Mouse (Mus musculus) heart, embryonic 12.5 days (tissue): Measurements from ENCODE around the gene Cenpp. TPM values are rescaled to one million over a fixed set of nuclear protein-coding genes. Genes with fewer than 3 reads are reported as not detected.

Experiments
- ATAC-seq: fragments of 200-750 bp; cut with Nextera tagmentation; 2 replicates; pipeline ENCODE4 v1.8.0; 2017; ENCODE audit warnings: moderate TSS enrichment, moderate library complexity; ENCODE audit not compliant: insufficient number of reproducible peaks, low FRiP score
- H3K27ac ChIP-seq: fragments of 300-500 bp; sonication (generic); 2 replicates; pipeline ENCODE4 v1.5.1; 2016; ENCODE audit warnings: mild to moderate bottlenecking, moderate library complexity; ENCODE audit not compliant: poor library complexity, severe bottlenecking
- H3K27me3 ChIP-seq: fragments of 300-500 bp; sonication (generic); replicated peaks from 2 replicates; pipeline ENCODE4 v1.6.1; 2016; ENCODE audit warnings: mild to moderate bottlenecking, moderate library complexity
- H3K36me3 ChIP-seq: fragments of 300-500 bp; sonication (generic); 2 replicates; pipeline ENCODE4 v1.6.1; 2016; ENCODE audit warnings: mild to moderate bottlenecking, moderate library complexity
- H3K4me1 ChIP-seq: fragments of 300-500 bp; sonication (generic); replicated peaks from 2 replicates; pipeline ENCODE4 v1.6.1; 2016; ENCODE audit warnings: mild to moderate bottlenecking
- H3K4me2 ChIP-seq: fragments of 300-500 bp; sonication (generic); 2 replicates; pipeline ENCODE4 v1.6.1; 2016; ENCODE audit warnings: mild to moderate bottlenecking, moderate library complexity
- H3K4me3 ChIP-seq: fragments of 300-500 bp; sonication (generic); 2 replicates; pipeline ENCODE4 v1.5.1; 2016; ENCODE audit warnings: mild to moderate bottlenecking
- H3K9ac ChIP-seq: fragments of 300-500 bp; sonication (generic); 2 replicates; pipeline ENCODE4 v1.6.1; 2016; ENCODE audit warnings: mild to moderate bottlenecking, moderate library complexity
- H3K9me3 ChIP-seq: fragments of 300-500 bp; sonication (generic); replicated peaks from 2 replicates; pipeline ENCODE4 v1.6.1; 2016; ENCODE audit warnings: mild to moderate bottlenecking, moderate library complexity
- WGBS: fragments of 180-500 bp; shearing (Covaris S2); methylation state at CpG from one replicate; pipeline ENCODE4 v1.1.7; 2016; 5-methylcytosine and 5-hydroxymethylcytosine counted together
- polyA plus RNA-seq: library from polyadenylated mRNA; unstranded; fragments of >200 nt; fragmentation: Nextera tagmentation; extraction: Ambion mirVana; gene quantifications from 2 replicates; pipeline ENCODE4 v1.2.1, GENCODE M21; 2016

Cenpp gene
- polyA plus RNA-seq, 1 experiment from 2014 or later = 26.4 TPM

DNA sequence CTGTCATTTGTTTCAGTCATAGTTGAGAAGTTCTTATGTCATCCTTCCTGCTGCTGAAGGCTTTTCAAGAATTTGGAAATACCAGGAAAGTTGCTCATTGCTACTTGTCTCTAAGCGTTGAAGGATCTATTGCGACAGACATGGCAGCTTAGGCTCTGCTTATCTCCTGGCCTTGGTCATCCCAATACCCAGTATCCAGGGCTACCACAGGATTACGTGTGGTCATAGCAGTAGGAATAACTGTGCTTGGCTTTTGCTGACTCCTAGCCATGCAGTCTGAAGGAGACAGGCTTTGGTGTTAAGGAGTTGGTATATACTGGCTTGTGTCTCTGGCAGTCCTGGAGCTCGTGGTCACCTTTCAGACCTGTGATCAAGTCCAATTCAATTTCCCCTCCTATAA, 192.3 kb downstream of the Cenpp start:
- H3K9ac ChIP-seq = no peak overlapping the region
- H3K27me3 ChIP-seq = no peaks in the 10 kb centered on the region
- H3K4me1 ChIP-seq = no peaks in the 10 kb centered on the region
- H3K4me2 ChIP-seq = no peak overlapping the region
- no peaks in the 10 kb centered on the region for H3K9me3 ChIP-seq
- no peak overlapping the region for H3K4me3 ChIP-seq
- WGBS = 74% methylated on average over 4 of the region's 4 CpGs
- no peak for ATAC-seq
- H3K27ac ChIP-seq = no peak overlapping the region
- H3K36me3 ChIP-seq = peaks cover 70% of the 10 kb centered on the region

DNA sequence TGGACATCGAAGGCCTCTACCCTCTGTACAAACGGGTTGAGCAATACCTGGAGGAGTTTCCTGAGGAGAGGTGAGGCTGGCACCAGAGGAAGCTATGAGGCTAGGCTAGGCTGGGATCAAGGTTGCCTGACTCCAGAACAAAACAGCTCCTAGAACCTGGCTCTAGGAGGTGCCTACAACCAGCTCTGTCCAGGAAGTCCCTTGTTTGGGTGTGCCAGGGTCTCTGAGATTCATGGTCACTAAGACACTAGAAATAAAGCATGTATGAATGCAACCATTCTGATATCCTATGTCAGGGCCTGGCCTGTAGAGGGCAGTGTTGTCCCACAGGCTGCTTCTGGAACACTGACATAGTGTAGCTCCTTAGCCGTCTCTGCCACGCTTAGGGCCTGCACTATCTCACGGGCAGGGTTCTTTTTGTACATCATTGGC, 203.3 kb downstream of the Cenpp start:
- Histone ChIP-seq H3K27me3 (no peaks in the 10 kb centered on the region), H3K36me3 (peaks cover 42% of the 10 kb centered on the region), H3K4me1 (no peaks in the 10 kb centered on the region), H3K9me3 (no peaks in the 10 kb centered on the region), H3K4me3 (no peak overlapping the region), H3K9ac (no peak overlapping the region), H3K4me2 (no peak overlapping the region), H3K27ac (no peak overlapping the region)
- WGBS = 40% methylated on average over 5 of the region's 5 CpGs
- ATAC-seq = peak; percentile 61

DNA sequence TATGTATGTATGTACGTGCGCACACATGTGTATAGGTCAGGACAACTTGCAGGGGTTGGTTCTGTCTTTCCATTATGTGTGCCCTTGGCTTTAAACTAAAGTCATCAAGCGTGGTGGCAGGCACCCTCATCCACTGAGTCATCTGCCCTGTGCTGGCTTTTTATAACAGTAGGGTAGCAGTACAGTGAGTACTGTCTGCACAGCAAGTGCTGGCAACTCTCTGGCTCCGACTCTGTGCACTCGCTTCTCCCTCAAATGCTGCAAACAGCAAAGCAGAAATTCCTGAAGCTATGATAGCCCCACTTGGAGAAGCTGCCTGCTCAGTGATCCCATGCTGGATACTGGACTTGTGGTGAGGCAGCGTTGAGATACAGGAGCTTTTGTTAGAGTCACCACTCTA, 208.1 kb downstream of the Cenpp start:
- 95% methylated on average over 6 of the region's 6 CpGs for WGBS
- Histone ChIP-seq H3K36me3 (peaks cover 39% of the 10 kb centered on the region), H3K27ac (no peak overlapping the region), H3K4me1 (0 out of 2 replicates have a peak, but pooled peaks cover 4% of the 10 kb centered on the region), H3K9ac (no peak overlapping the region), H3K9me3 (no peaks in the 10 kb centered on the region), H3K4me3 (no peak overlapping the region), H3K4me2 (no peak overlapping the region), H3K27me3 (no peaks in the 10 kb centered on the region)
- ATAC-seq = no peak

- peaks cover 22% of the 10 kb centered on the region for H3K4me1 ChIP-seq
- peak; percentile 42; the same call in 1 of the 2 replicates for ATAC-seq
- 39% methylated on average over 4 of the region's 4 CpGs for WGBS
- peak overlapping the region; percentile 64 for H3K27ac ChIP-seq
- 0 out of 2 replicates have a peak overlapping the region, but pooled peaks have one; percentile 42 for H3K9ac ChIP-seq
- H3K4me2 ChIP-seq = peak overlapping the region; percentile 4; the same call in 1 of the 2 replicates
- H3K36me3 ChIP-seq = peaks cover 47% of the 10 kb centered on the region
- no peaks in the 10 kb centered on the region for H3K9me3 ChIP-seq
- H3K4me3 ChIP-seq = no peak overlapping the region
- H3K27me3 ChIP-seq = no peaks in the 10 kb centered on the region
Measured at GRCm38 (mm10) chr13:49436170-49436569, 216.4 kb downstream of the Cenpp start.

- peaks cover 47% of the 10 kb centered on the region for H3K36me3 ChIP-seq
- H3K9ac ChIP-seq = no peak overlapping the region
- no peak overlapping the region for H3K4me3 ChIP-seq
- H3K9me3 ChIP-seq = no peaks in the 10 kb centered on the region
- no peak for ATAC-seq
- peaks cover 23% of the 10 kb centered on the region for H3K4me1 ChIP-seq
- 88% methylated on average over 1 of the region's 1 CpGs for WGBS
- peak overlapping the region; percentile 64 for H3K27ac ChIP-seq
- 0 out of 2 replicates have a peak overlapping the region, but pooled peaks have one; percentile 4 for H3K4me2 ChIP-seq
- no peaks in the 10 kb centered on the region for H3K27me3 ChIP-seq
Measured at GRCm38 (mm10) chr13:49435745-49436144, 216.8 kb downstream of the Cenpp start.

DNA sequence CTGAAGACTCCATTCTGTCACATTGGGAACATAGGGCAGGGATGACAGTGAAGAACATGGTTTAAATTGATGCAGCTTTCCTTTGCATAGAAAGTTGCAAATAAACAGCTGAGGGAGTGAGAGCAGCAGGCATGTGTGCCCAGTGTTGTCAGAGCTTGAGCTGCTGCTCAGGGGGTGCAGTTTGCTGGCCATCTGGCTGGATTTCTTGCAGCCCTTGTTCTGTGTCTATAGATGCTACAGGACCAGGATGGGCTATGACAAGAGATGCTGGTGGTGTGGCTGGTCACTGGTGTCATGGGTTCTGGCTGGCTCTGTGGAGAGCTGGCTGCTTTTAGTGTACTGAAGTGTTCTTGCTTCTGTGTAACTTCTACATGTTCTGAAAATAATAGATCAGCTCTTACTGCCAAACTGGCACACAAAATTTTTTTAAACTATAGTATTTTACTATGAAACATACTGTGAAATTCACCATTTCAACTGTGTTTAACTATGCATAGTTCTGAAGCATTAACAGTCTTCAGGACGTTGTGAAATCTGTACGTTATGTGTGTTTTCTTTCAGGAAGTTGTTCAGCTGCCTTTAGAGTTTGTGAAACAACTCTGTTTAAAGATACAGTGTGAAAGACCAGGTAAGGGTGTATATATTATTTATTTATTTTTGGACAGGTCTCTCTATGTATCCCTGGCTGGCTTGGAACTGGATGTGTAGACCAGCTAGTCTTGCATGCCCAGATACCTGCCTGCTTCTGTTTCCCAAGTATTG, 219.1 kb downstream of the Cenpp start:
- ATAC-seq = no peak
- Histone ChIP-seq H3K4me3 (no peak overlapping the region), H3K9me3 (no peaks in the 10 kb centered on the region), H3K4me1 (peaks cover 28% of the 10 kb centered on the region), H3K9ac (no peak overlapping the region), H3K4me2 (no peak overlapping the region), H3K27me3 (no peaks in the 10 kb centered on the region), H3K36me3 (peaks cover 47% of the 10 kb centered on the region), H3K27ac (no peak overlapping the region)
- WGBS = 91% methylated on average over 2 of the region's 2 CpGs

DNA sequence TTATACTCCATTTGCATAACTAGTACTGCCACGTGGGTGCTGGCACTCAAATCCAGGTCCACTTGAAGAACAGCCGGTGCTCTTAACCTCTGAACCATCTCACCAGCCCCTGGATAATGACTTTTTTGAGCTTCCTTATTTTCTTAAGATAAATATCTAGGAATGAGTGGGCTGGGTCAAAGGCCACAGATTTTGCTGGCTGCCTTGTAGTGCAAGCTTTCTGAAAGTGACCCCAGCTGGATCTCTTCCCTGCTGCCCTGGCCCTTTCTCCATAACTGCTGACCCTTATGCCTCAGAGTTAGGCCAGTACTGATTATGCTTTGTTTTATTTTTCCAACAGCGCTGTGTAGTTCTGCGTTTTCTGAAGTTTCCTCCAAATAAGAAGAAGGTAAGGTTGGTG, 222.1 kb downstream of the Cenpp start:
- 58% methylated on average over 4 of the region's 4 CpGs for WGBS

GRCm38 (mm10) chr13:49428042-49428675, 224.4 kb downstream of the Cenpp start:
- no peaks in the 10 kb centered on the region for H3K27me3 ChIP-seq
- no peaks in the 10 kb centered on the region for H3K9me3 ChIP-seq
- H3K9ac ChIP-seq = 0 out of 2 replicates have a peak overlapping the region, but pooled peaks have one; percentile 14
- no peak overlapping the region for H3K4me2 ChIP-seq
- WGBS = 85% methylated on average over 1 of the region's 1 CpGs
- ATAC-seq = no peak
- H3K36me3 ChIP-seq = peaks cover 5% of the 10 kb centered on the region
- H3K4me3 ChIP-seq = no peak overlapping the region
- no peak overlapping the region for H3K27ac ChIP-seq
- peaks cover 34% of the 10 kb centered on the region for H3K4me1 ChIP-seq

More for the DNA sequence above, 222.1 kb downstream of the Cenpp start:
- Histone ChIP-seq H3K4me1 (peaks cover 35% of the 10 kb centered on the region), H3K9ac (no peak overlapping the region), H3K27me3 (no peaks in the 10 kb centered on the region), H3K27ac (no peak overlapping the region), H3K9me3 (no peaks in the 10 kb centered on the region), H3K4me3 (no peak overlapping the region), H3K36me3 (peaks cover 24% of the 10 kb centered on the region), H3K4me2 (no peak overlapping the region)
- no peak for ATAC-seq

DNA sequence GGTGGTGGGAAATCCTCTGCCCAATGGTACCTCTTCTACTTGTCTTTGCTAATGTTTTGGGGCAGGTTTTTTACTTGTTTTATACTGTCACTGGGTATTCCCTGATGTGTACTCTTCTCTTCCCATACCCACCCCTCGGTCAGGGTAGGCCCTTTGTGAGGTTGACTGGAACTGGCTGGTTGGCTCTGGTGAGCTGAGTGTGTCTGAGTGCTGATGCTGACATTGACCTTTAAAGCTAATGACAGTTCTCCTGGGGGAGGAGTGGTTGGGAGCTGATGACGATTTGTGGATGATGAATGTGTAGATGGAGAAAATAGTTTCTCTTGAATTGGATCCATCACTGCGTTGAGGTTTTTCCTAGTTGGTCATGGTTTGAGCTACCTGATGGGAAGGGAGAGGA, 225.8 kb downstream of the Cenpp start:
- Histone ChIP-seq H3K4me3 (no peak overlapping the region), H3K9me3 (no peaks in the 10 kb centered on the region), H3K27me3 (no peaks in the 10 kb centered on the region), H3K4me1 (peaks cover 48% of the 10 kb centered on the region), H3K4me2 (no peak overlapping the region), H3K9ac (no peak overlapping the region), H3K27ac (no peak overlapping the region), H3K36me3 (peaks cover 3% of the 10 kb centered on the region; the same call in 1 of the 2 replicates)
- WGBS = 80% methylated on average over 3 of the region's 3 CpGs
- no peak for ATAC-seq

GRCm38 (mm10) chr13:49421959-49422358, 230.6 kb downstream of the Cenpp start:
- H3K27me3 ChIP-seq = 0 out of 2 replicates have a peak, but pooled peaks cover 4% of the 10 kb centered on the region
- no peak for ATAC-seq
- H3K36me3 ChIP-seq = peaks cover 3% of the 10 kb centered on the region; the same call in 1 of the 2 replicates
- H3K4me2 ChIP-seq = peak overlapping the region; percentile 97
- H3K9ac ChIP-seq = peak overlapping the region; percentile 85
- no peaks in the 10 kb centered on the region for H3K9me3 ChIP-seq
- H3K4me3 ChIP-seq = peak overlapping the region; percentile 93
- 18% methylated on average over 4 of the region's 4 CpGs for WGBS
- H3K4me1 ChIP-seq = peaks cover 28% of the 10 kb centered on the region
- no peak overlapping the region for H3K27ac ChIP-seq

- peak overlapping the region; percentile 97 for H3K4me2 ChIP-seq
- H3K9me3 ChIP-seq = no peaks in the 10 kb centered on the region
- 0 out of 2 replicates have a peak, but pooled peaks cover 4% of the 10 kb centered on the region for H3K27me3 ChIP-seq
- H3K4me3 ChIP-seq = peak overlapping the region; percentile 93
- H3K9ac ChIP-seq = peak overlapping the region; percentile 85
- peaks cover 25% of the 10 kb centered on the region for H3K4me1 ChIP-seq
- peak overlapping the region; percentile 73 for H3K27ac ChIP-seq
- ATAC-seq = no peak
- under 1% methylated on average over 15 of the region's 15 CpGs for WGBS
- H3K36me3 ChIP-seq = peaks cover 3% of the 10 kb centered on the region; the same call in 1 of the 2 replicates
Measured at GRCm38 (mm10) chr13:49421606-49421917, 231.0 kb downstream of the Cenpp start.
